Mouse (Mus musculus): ENCODE measurements around the gene Gm6871.
A peak's percentile ranks its signal among the peaks of the same experiment; 100 is the strongest.
"Not testable (repeated sequence)": the region's sequence is repeated elsewhere in the genome, so short reads cannot be mapped to it uniquely, and the experiment has no call there.

Gm6871 gene

DNA sequence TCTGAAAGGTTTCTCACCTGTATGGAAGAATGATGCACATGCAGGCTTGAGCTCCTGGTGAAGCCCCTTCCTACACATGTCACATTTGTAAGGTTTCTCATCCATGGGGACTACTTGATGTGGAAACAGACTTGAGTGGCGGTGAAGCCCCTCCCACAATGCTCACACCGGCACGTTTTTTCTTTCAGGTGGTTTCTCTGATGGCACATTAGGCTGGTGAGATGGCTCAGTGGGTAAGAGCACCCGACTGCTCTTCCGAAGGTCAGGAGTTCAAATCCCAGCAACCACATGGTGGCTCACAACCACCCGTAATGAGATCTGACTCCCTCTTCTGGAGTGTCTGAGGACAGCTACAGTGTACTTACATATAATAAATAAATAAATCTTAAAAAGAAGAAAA, at the start of gene Gm6871:
Gene Gm6871 (minus strand): TSS at position 101 of the 400 bp plus-strand sequence.
- not testable (repeated sequence) for DNase-seq

DNA sequence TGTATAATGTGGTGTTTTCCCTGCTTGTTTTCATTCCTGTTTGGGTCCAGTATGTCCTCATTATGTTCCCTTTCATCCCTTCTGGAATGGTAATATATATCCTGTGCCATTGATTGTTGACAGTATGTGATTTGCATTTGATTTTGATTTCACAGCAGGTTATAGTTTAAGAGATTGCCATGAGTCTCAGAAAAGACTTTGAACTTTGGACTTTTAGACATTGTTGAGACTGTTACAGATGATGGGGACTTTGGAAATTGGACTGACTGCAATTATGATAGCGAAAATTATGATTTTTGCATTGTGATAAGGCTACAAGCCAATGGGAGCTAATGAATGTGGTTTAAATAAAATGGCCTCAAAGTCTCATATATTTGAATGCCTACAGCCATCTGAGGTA, 42.8 kb upstream of the Gm6871 start:
- DNase-seq = not testable (repeated sequence)

DNA sequence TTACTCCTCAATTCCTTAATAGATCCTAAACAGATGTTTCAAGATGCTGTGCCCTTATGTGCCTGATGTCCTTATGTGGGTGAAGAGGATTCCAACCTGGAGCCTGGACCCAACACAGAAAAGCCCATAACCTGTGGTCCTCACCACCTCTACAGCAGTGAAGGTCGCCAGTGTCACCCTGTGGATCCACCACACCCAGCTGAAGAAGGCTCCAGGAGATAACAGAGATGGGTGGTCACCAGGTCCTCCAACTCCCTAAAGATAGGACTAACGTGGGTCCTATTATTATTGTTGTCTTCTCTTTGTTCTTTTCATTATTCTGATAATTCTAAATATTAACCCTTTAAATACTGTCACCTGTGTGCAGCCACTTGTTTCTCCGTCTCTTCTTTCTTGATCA, 38.2 kb upstream of the Gm6871 start:
- DNase-seq = no peak

DNA sequence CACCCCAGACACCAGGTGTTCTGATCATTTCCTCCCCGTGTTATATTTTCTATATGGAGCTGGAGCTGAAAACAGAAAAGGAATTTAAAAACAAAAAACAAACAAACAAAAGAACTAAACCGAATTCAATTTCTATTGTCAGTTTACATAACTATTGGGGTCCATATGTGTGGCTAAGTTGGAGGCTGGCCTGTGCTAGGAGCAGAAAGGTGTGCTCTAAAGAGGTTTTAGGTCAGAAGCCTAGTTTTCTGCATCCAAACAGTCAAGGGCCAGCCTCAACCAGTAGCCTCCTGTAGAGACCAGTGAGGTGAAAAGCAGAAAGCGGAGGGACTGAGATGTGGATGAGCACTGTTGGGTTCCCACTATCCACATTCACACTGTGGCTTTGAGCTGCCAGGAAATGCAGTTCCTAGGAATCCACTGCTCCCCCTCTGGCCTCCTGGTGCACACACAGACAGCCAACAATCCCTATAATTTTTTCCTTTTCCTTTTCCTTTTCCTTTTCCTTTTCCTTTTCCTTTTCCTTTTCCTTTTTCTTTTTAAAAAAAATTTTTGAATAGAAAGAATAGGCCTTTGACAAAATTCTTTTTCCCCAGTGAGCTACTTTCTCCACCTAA, 26.6 kb upstream of the Gm6871 start:
- DNase-seq = no peak

DNA sequence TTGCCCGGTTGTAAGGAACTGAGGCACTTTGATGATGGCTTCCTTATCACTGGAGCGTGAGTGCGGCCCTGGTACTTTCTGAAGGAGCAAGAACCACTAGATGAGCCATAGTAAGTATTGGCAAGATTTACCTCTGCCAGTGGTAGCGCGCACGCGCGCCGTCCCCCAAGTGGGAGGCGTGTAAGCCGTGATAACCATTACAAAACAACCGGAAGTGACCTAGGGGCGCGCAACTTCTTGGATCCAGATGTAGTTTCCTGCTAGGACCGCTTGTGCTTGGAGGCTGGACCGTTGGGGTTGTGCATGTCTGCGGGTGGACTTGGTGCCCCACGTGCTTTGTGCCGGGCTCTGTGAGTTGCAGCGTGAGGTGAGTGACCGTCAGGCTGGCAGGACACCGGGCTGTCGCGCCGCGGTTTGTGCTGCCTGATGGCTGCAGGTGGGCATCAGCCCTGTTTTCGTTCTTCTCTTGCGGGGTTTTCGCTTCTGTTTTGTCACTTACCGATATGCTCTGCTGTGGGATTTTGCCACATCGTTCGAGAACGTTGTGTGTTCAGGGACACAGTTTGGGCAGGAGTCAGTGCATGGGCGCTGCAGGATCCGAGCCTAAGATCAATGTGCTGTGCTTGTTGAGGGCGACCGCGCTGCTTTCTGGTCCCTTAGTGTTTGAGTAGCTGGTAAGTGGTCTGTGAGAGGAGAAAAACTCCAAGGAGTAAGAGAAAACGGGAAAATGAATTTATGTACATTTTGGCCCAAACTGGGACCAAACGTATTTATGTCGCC, 25.8 kb upstream of the Gm6871 start, which contains the start of gene 2610021A01Rik:
Gene 2610021A01Rik (plus strand): TSS at position 197 of the 780 bp plus-strand sequence.
- peak; percentile 99 for DNase-seq

DNA sequence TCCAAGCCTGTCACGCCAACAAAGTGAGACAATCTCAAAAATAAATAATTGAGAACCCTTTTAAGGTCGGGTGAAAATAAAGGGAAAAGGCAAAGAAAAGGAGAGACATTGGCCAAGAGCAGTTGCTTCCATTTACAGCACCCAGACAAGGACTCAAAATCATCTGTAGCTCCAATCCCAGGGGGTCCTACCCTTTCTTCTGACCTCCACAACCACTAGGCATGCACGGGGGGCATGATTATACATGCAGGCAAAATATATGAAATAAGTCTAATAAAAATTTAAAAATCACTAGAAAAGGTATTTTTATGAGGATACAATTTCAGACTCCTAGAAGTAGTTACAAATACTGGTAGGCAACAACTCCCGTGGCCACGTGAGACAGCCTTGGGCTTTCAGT, 25.2 kb upstream of the Gm6871 start:
- no peak for DNase-seq

DNA sequence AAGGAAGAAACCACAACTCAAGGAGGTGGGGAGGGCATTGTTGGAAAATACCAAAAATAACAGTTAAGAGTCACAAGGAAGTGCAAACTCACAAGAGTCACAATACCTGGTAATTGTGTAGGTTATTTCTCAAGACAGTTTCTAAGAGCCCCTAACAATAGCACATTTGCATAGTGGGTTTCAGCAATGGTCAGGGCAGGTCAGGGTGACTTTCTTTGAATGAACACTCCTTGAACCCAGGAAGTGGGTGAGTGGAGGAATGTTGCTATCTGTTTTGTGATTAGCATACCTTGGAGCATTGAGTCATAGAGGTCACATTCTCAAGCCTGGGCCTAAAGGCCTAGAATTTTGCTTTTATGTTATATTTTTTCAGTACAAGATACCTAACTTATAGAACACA, 14.4 kb upstream of the Gm6871 start:
- DNase-seq = peak; percentile 13

DNA sequence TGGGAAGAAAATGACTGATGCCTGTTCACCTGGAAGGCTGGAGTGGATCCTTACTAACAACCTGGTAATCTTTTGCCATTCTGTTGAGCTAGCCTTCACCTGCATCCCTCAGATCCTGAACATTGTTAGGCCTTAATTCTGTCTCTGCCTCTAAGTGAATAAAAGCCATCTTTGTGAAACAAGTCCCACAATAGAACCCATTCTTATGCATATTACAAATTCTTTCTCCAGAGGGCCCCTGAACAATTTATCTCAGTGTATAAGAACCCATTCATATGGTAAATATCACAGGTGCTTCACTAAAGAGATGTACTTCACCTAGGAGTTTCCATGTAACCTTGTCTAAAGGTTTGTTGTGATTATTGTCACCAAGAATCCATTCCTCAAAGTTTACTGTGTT, 8.6 kb upstream of the Gm6871 start:
- peak; percentile 23 for DNase-seq

DNA sequence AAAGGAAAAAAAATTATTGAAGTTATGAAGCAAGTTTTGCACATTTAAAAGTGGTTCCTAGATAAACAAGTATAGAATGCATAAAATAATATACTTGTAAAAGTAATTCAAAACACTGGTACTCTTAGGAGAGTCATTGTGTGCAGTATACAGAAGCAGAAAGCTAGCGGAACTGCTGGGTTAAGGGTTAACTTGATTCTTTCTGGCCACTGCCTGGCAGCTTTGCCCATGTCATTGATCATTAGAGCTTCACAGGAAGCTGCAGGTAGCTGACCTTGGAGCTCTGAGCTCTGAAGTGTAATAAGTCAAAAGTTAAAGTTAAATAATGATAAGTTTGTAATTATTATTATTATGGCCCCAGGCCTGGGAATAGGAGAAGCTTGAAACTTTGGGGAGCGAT, 4.5 kb upstream of the Gm6871 start:
- no peak for DNase-seq

DNA sequence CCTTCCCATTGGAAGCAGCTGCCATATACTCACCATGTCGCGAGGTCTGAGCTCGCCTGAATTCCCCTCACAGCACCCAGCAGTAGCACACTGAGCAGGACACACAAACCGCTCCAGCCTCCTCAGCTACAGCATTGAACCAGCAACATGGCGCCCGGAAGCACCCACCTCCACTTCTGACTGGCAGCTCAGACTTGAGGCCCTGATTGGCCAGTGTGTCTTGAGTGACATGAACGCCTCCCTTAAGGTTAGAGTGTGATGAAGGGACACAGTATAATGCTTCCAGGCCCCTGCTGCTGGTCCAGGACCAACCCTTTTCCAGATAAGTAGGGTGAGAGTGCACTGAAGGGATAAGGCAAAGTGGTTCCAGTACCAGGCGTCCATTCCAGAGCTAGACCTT, 12.8 kb downstream of the Gm6871 start:
- DNase-seq = no peak

DNA sequence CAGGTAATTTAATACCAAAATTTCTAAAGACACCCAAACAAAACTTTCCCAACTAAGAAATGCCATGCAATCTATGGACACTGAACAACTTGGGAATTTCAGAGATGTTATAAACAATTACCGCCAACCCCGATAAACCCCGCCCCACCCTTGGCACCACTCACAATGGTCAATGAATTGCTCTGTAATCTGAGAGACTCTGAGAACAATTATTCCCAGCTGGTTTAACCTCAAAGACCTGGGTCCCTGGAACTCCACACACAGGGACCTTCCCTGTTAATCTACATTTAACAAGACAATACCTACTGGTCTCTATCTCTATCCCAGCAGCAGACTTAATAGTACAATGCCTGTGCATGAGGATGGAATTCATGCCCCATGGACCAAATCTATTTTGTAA, 60.8 kb downstream of the Gm6871 start:
- DNase-seq = no peak

DNA sequence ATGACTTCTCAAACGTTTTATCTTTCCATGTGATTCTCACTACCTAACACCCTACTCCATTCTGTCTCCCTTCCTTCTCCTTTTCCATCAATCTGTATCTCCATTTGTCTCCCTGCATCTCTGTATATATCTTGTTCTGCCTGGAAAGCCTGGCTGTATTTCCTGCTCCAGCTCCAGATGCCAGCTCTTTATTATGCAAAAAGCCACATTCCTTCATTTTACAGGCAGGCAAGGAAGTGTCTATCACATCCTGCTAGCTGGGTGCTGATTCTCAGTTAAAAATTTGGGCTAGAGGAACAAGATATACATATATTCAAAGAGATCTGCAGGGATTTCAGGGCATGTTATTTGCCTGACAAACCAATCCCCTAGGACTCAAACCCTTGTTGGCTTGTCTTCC, 61.3 kb downstream of the Gm6871 start:
- DNase-seq = no peak

DNA sequence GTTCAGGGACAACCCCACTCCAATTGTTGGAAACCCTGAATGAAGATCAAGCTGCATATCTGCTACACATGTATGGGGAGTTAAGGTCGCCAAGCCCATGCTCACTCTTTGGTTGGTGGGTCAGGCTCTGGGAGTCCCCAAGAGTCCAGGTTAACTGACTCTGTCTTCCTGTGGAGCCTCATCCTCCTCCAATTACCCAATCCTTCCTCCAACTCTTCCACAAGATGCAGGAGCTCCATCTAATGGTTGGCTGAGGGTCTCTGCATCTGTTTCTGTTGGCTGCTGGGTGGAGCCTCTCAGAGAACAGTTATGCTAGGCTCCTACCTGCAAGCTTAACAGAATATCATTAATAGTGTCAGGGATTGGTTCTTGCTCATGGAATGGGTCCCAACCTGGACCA, 71.1 kb downstream of the Gm6871 start:
- DNase-seq = peak; percentile 91

DNA sequence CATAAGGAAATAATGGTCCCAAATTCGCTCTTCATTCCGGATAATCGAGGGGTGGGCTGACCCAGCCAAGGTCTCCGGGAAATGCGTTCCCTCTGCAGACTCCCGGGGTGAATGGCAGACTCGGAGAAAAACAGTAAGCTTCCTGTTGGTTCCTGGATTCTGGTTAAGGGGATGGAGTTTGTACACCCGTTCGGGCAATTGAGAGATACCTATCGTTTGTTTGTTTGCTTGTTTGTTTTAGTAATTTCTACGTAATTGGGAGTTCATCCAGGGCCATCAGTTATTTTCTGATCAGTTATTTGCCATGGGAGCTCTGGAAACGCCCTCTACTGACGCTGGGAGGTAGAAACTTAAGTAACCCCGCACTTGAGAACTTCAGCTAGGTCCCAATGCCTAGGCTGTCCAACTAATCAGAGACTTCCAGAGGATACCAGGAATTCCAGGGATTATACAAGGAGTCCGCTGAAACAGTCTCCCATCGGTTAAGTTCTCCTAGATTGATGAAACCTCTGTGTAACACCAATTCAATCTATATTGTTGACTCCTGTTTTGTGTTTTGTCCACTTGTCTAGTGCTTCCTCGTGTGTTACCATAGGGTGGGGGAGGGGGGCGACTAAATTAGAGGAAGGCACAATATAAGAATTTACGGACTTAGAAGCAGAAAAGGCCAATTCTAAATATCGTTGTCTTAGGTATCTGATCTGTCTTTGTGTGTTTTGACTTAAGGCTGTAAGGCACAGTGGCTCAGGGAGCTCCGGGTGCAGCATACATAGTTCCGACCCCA, 73.1 kb downstream of the Gm6871 start:
- DNase-seq = peak; percentile 96

DNA sequence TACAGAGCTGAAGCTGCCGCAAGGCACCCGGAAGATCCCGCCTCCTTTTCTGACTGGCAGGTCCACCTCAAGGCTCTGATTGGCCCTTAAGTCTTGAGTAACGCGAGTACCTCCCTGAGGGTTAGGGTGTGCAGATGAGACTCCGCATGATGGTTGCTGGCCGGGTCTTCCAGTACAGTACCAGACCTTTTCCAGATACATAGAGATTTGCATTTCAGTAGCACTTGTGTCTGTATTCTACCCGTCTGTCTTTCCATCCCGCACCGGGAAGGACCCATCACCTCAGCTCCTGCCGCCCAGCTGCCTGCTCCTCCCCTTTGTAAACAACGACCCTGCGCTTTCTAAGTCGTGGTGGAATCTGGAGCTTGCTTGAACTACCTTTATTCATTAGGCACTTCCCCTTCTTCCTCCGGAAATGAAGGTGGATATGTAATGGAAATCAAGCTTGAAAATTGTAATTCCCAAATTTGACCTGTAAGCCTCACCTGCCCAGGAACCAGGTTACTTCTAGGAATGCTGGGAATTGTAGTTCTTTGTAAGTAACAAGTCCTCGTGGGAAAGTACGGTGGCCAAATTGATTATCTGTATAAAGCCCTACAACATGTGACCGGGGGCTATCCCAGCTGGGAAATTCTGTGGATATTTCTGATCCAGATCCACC, 73.9 kb downstream of the Gm6871 start, which contains the start of the genes Gm20449 and AW146154:
Gene Gm20449 (minus strand): TSS at position 29 of the 661 bp plus-strand sequence.
Gene AW146154 (minus strand): TSS at position 502 of the 661 bp plus-strand sequence.
- peak; percentile 100 for DNase-seq

DNA sequence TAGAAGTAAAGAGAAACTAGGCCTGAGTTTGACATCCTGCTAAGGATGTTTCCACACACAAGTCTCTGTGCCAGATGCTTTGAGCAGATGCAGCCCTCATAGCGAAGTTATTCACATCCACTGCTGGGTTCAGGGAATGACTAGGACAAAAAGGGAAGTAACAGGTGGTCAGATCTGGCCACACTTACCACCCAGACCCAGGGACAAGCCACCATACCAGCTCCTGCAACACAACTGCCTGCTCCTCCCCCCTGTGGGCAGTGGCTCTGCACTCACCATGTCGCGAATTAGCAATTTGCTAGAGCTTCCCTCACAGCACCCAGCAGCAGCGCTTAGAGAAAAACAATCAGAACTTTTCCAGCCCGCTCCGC, 74.5 kb downstream of the Gm6871 start:
- not testable (repeated sequence) for DNase-seq

DNA sequence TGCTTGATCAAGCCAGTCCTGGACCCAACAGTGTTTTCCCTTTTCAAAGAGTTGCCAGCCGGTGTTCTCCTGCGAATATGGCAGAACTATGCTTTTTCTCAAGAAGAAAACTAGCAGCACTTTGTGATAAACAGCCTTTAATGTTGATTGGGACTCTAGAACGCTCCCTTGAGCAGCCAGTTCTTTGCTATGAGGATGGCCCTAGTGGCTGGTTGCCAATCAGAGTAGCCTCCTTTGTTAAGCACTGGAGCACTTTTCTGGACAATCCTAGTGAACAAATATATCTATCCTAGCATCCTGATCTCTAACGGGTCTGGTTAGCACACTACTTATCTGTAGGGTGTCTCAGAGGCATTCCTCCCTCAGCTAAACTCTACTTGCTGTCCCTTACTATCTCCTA, 75.0 kb downstream of the Gm6871 start:
- DNase-seq = not testable (repeated sequence)

DNA sequence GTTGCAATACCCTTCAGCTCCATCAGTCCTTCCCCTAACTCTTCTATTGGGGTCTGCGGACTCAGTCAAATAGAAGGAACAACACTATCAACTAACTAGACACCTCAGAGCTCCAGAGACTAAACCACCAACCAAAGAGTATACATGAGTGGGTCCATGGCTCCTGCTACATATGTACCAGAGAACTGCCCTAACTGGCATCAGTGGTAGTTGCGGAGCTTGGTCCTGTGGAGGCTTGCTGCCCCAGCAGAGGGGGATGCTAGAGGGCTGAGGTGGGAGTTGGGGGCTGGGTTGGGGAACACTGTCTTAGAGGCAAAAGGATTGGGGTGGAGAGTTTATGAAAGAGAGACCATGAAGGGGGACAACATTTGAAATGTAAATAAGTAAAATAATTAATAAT, 75.6 kb downstream of the Gm6871 start:
- DNase-seq = peak; percentile 92
